Mouse (Mus musculus): ENCODE measurements at regions not wholly inside any gene's neighbourhood (a gene's known extent, or its start where the extent isn't known, plus 50 kb on each side); places are given as distances from the start of the nearest gene placed in this dataset.

GRCm38 (mm10) chr2:48399191-48399590 lies 414.7 kb upstream of the Acvr2a start:
- TF ChIP-seq HCFC1 (IDR thresholded peaks at IDR 0.05; ENCODE audit: borderline replicate concordance, insufficient read depth, low read length): no peak
- no peak for TF ChIP-seq ZC3H11A (IDR thresholded peaks at IDR 0.05; ENCODE audit: borderline replicate concordance, low read depth, low read length)
- no peak for TF ChIP-seq ZNF384 (IDR thresholded peaks at IDR 0.05; ENCODE audit: low read depth, low read length)
